Comparison of ENCODE assay signal across 25 mouse cellular contexts in the genomic region with DNA sequence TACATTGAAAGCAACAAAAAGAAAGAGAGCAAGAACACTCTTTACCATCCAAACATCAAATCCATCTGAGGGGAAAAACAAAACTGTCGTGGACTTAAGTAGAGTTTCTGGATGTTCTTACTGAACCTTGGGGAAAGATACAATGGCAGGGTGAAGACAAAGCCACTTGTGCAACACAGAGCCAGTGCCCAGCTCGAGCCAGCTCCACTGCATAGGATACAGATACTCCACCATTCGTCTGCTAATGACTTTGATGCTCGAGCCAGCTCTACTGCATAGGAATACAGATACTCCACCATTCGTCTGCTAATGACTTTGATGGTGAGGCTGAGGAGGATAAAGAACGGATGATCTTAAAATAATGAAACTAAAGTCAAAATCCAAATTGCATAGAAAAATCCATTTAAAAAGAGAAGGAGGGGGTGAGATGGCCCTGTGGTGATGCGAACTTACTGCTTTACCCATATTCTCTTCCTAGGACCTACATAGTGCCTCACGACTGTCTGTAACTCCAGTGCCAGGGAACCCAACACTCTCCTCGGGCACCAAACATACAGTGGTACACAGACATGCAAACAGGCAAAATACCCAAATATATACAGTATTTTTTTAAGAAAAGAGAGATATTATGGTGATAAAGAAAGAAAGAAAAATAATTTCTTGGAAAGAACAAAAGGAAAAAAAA.
DNase-seq lines count a peak whose midpoint lies in the region; ATAC-seq and TF ChIP-seq lines count a peak whose summit lies in the region.
"Had no signal": no experiment of that assay in that cellular context is flagged by ENCODE, and none has a peak within 500 bp of the region (broad histone marks: within the 10 kb centered on the region; RNA-seq: fewer than 3 reads in every experiment).

No protein-coding gene starts in this region.

- no peaks in the 10 kb centered on the region for H3K27me3 ChIP-seq in midbrain, embryonic 11.5 days (ENCODE audit: control insufficient read depth, insufficient read depth, low read length)
- H3K27me3 ChIP-seq in midbrain, postnatal 0 days (ENCODE audit: insufficient read depth, low read length), result no peaks in the 10 kb centered on the region
- H3K27me3 ChIP-seq: CH12.LX; embryonic facial prominence, embryonic 12.5 days; embryonic facial prominence, embryonic 15.5 days; hindbrain, embryonic 13.5 days; intestine, embryonic 15.5 days had no signal

- H3K9me3 ChIP-seq in midbrain, embryonic 11.5 days (ENCODE audit: control insufficient read depth, low read length), result no peaks in the 10 kb centered on the region
- H3K9me3 ChIP-seq in midbrain, postnatal 0 days (ENCODE audit: low read length), result no peaks in the 10 kb centered on the region
- H3K9me3 ChIP-seq: embryonic facial prominence, embryonic 12.5 days; embryonic facial prominence, embryonic 15.5 days; hindbrain, embryonic 10.5 days; hindbrain, embryonic 13.5 days; intestine, embryonic 15.5 days had no signal

- TF ChIP-seq CTCF in midbrain, postnatal 0 days (IDR thresholded peaks at IDR 0.05), result no peak
- no peak for TF ChIP-seq CTCF in brain, embryonic 14.5 days (IDR thresholded peaks at IDR 0.05; ENCODE audit: borderline replicate concordance, extremely low read depth, insufficient read depth, insufficient read length)

- H3K4me2 ChIP-seq in midbrain, embryonic 11.5 days, result no peak overlapping the region
- no peak overlapping the region for H3K4me2 ChIP-seq in midbrain, postnatal 0 days (ENCODE audit: low read depth, low read length, poor library complexity, severe bottlenecking)
- H3K4me2 ChIP-seq: embryonic facial prominence, embryonic 12.5 days; embryonic facial prominence, embryonic 15.5 days; heart, embryonic 11.5 days; hindbrain, embryonic 13.5 days; intestine, embryonic 15.5 days had no signal

- TF ChIP-seq POLR2A in brain, embryonic 14.5 days (IDR thresholded peaks at IDR 0.05; ENCODE audit: borderline replicate concordance, extremely low read depth, insufficient read depth, insufficient read length, poor library complexity, severe bottlenecking), result no peak

- WGBS in midbrain, embryonic 11.5 days, result 73% methylated on average over 9 of the region's 9 CpGs
- 66% methylated on average over 9 of the region's 9 CpGs for WGBS in midbrain, postnatal 0 days

- no peak overlapping the region for H3K9ac ChIP-seq in midbrain, embryonic 11.5 days (ENCODE audit: low read length)
- H3K9ac ChIP-seq in midbrain, postnatal 0 days (replicated peaks; ENCODE audit: low read length, poor library complexity, severe bottlenecking), result no peak overlapping the region
- H3K9ac ChIP-seq: embryonic facial prominence, embryonic 12.5 days; embryonic facial prominence, embryonic 15.5 days; forebrain, postnatal 0 days; hindbrain, embryonic 13.5 days; intestine, embryonic 15.5 days had no signal

- no peaks in the 10 kb centered on the region for H3K36me3 ChIP-seq in midbrain, embryonic 11.5 days (ENCODE audit: control insufficient read depth, insufficient read depth, low read length)
- H3K36me3 ChIP-seq in midbrain, postnatal 0 days (ENCODE audit: insufficient read depth, low read length), result no peaks in the 10 kb centered on the region
- H3K36me3 ChIP-seq: hindbrain, embryonic 10.5 days; hindbrain, embryonic 13.5 days; intestine, embryonic 15.5 days had no signal

- ATAC-seq in midbrain, embryonic 11.5 days (ENCODE audit: low FRiP score), result no peak
- no peak for ATAC-seq in midbrain, postnatal 0 days (ENCODE audit: low FRiP score)
- ATAC-seq: forebrain, embryonic 14.5 days; forebrain, postnatal 0 days; hindbrain, embryonic 16.5 days; intestine, embryonic 15.5 days had no signal

- H3K4me3 ChIP-seq in midbrain, embryonic 11.5 days (ENCODE audit: low read depth, low read length), result no peak overlapping the region
- no peak overlapping the region for H3K4me3 ChIP-seq in midbrain, postnatal 0 days (ENCODE audit: low read depth, low read length)
- H3K4me3 ChIP-seq: embryonic facial prominence, embryonic 12.5 days; embryonic facial prominence, embryonic 15.5 days; hindbrain, embryonic 10.5 days; hindbrain, embryonic 13.5 days; intestine, embryonic 15.5 days had no signal

- intact Hi-C loops in heart, postnatal 25 days (cut with DNase I), result no loop called here

- H3K4me1 ChIP-seq in midbrain, embryonic 11.5 days (ENCODE audit: control insufficient read depth, insufficient read depth, low read length), result no peaks in the 10 kb centered on the region
- H3K4me1 ChIP-seq in midbrain, postnatal 0 days (ENCODE audit: insufficient read depth, low read length), result no peaks in the 10 kb centered on the region
- H3K4me1 ChIP-seq: hindbrain, embryonic 10.5 days had no signal

- peak; percentile 71 for DNase-seq in heart, adult 11 months
- no peak for DNase-seq in heart, postnatal 25 days (ENCODE audit: low spot score)
- peak; percentile 67 for DNase-seq in midbrain, embryonic 11.5 days (ENCODE audit: low spot score, missing footprints)
- DNase-seq in midbrain, postnatal 0 days (ENCODE audit: low spot score), result no peak
- peak; percentile 50 for DNase-seq in brain, embryonic 14.5 days (ENCODE audit: low read depth)
- DNase-seq in left cerebral cortex, adult 8-10 months (ENCODE audit: low spot score in 2 of 2), result no peak
- DNase-seq: adrenal gland, postnatal 10 days; adrenal gland, postnatal 36 days; B cell, adult 2 months; cerebellum, adult 11 months; cerebellum, adult 2 months; cerebellum, adult 9-11 months; cerebellum, postnatal 25 days; forebrain, postnatal 0 days; gastrocnemius, postnatal 36 days; heart, postnatal 36 days had no signal

- H3K27ac ChIP-seq in midbrain, embryonic 11.5 days (ENCODE audit: low read depth, low read length), result no peak overlapping the region
- H3K27ac ChIP-seq in midbrain, postnatal 0 days (ENCODE audit: low read depth, low read length), result no peak overlapping the region
- H3K27ac ChIP-seq: embryonic facial prominence, embryonic 12.5 days; embryonic facial prominence, embryonic 15.5 days; hindbrain, embryonic 10.5 days; hindbrain, embryonic 13.5 days; intestine, embryonic 15.5 days had no signal

Comparison
In these comparisons a context has a peak if more than half of its experiments do, and no peak if none do; other contexts are left out.
1. DNase-seq: peak in heart, adult 11 months (single experiment), midbrain, embryonic 11.5 days (single experiment) and brain, embryonic 14.5 days (single experiment); none in heart, postnatal 25 days (single experiment), midbrain, postnatal 0 days (single experiment) and left cerebral cortex, adult 8-10 months (0 of 2).